Mouse (Mus musculus) heart, postnatal 0 days (tissue): ENCODE data around the gene Cct3.

Experiments used
- CTCF ChIP-seq: IDR thresholded peaks from 2 replicates; pipeline ENCODE4 v1.5.1; 2016; ENCODE audit warnings: antibody characterized with exemption, control low read depth, low read depth
- EP300 ChIP-seq: IDR thresholded peaks from 2 replicates; pipeline ENCODE4 v1.6.1; 2016; ENCODE audit warnings: antibody characterized with exemption, low read depth

- no peak for TF ChIP-seq CTCF
- TF ChIP-seq EP300 = no peak
These were observed 42.1 kb downstream of the Cct3 start for GRCm38 (mm10) chr3:88339006-88339405.
